Mouse (Mus musculus): ENCODE data around the gene Pcyox1. TPM values are rescaled to one million over a fixed set of nuclear protein-coding genes. Genes with fewer than 3 reads are reported as not detected.

Pcyox1 gene
- polyA plus RNA-seq, 1 experiment from 2014 or later, result 119 TPM

DNA sequence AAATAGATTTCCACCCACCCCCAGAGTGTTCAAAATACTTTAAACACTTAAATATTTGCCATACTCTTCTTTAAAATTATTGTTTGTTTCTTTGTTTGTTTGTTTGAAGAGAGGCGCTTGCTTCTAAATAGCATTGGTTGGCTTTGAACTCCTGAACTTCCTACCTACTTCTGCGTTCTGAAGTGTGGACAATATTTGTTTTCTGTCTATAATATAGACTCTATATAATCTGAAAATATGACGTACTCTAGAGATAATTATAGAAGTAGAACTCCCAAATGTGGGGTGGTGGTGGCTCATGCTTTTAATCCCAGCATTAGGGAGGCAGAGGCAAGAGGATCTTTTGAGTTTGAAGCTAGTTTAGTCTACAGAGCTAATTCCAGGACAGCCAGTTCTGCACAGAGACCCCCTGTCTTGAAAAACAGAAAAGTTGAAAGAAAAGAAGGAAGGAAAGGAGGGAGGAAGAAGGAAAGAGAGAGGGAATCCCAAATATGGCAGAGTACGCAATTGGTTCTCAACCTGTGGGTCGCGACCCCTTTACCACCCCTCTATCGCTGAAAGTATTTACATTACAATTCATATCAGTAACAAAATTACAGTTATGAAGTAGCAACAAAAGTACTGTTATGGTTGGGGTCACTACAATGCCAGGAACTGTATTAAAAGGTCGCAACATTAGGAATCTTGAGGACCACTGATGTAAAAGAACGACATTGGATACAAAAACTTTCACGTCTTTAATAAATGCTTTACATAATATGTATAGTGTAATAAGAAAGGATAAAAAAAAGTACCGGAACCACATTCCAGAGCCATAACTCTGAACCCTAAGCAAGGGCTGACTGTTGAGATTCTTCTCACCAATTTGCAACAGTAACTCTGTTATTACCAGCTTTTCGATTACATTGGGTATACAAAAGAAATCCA lies 6.0 kb upstream of the Pcyox1 start:
- H3K4me2 ChIP-seq (ENCODE audit: low read depth, low read length), result peak overlapping the region; percentile 69
- H3K27ac ChIP-seq (ENCODE audit: low read length), result no peak overlapping the region
- ATAC-seq (ENCODE audit: insufficient read depth, low FRiP score), result no peak
- H3K36me3 ChIP-seq (ENCODE audit: control insufficient read depth, insufficient read depth, low read length), result no peaks in the 10 kb centered on the region
- no peaks in the 10 kb centered on the region for H3K27me3 ChIP-seq (ENCODE audit: control insufficient read depth, insufficient read depth, low read length)
- no peak overlapping the region; the same call in 1 of the 2 replicates for H3K9ac ChIP-seq (ENCODE audit: low read length)
- no peaks in the 10 kb centered on the region for H3K9me3 ChIP-seq (replicated peaks; ENCODE audit: control insufficient read depth, low read length)
- H3K4me1 ChIP-seq (ENCODE audit: control insufficient read depth, insufficient read depth, low read length), result peaks cover 12% of the 10 kb centered on the region; the same call in 1 of the 2 replicates
- 32% methylated on average over 12 of the region's 12 CpGs for WGBS
- peak overlapping the region; percentile 87 for H3K4me3 ChIP-seq (replicated peaks; ENCODE audit: low read length)

DNA sequence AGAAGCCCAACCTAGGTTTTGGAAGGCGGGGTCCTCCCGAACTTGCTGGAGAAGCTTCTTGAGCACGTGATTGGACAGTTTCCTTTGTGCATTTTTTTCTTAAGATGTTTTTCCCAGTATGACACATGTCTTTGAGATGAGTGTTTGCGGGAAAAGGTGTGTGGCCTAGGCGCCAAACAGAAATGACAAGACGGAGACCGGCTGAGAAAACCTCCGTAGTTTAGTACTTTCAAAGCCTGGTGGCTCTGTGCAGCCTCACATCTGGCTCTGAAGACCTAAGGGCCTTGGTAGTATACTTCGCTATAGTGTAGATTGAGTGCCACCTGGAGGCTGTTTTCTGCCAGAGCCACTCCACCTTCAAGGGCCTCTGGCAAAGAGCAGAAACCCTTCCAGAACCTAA lies 4.0 kb upstream of the Pcyox1 start:
- Histone ChIP-seq H3K27ac (ENCODE audit: low read length) (peak overlapping the region; percentile 66; the same call in 1 of the 2 replicates), H3K4me1 (ENCODE audit: control insufficient read depth, insufficient read depth, low read length) (peaks cover 13% of the 10 kb centered on the region), H3K27me3 (ENCODE audit: control insufficient read depth, insufficient read depth, low read length) (no peaks in the 10 kb centered on the region), H3K4me2 (ENCODE audit: low read depth, low read length) (peak overlapping the region; percentile 49), H3K9me3 (replicated peaks; ENCODE audit: control insufficient read depth, low read length) (no peaks in the 10 kb centered on the region), H3K9ac (ENCODE audit: low read length) (0 out of 2 replicates have a peak overlapping the region, but pooled peaks have one; percentile 43), H3K4me3 (replicated peaks; ENCODE audit: low read length) (peak overlapping the region; percentile 36), H3K36me3 (ENCODE audit: control insufficient read depth, insufficient read depth, low read length) (no peaks in the 10 kb centered on the region)
- 2% methylated on average over 9 of the region's 9 CpGs for WGBS
- ATAC-seq (ENCODE audit: insufficient read depth, low FRiP score), result 0 out of 2 replicates have a peak, but pooled peaks have one; percentile 26

DNA sequence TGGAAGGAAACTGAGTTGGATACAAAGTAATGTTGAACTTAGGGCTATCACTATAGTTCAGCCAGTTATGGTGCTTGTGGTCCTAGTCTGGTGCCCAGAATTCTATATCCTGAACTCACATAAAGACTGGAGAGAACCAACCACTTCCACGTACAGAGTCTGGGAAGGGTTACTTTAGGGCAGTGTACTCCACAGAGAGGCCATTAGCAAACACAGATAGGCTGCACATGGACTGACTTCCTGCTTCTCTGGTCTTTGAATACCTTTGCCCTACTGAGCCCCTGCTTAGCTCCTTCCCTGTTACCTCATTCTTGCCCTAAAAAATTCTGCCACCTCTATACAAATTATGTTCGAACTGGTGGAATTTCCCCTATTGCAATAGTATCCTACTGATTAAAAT lies 3.0 kb upstream of the Pcyox1 start:
- Histone ChIP-seq H3K4me3 (replicated peaks; ENCODE audit: low read length) (no peak overlapping the region), H3K4me2 (ENCODE audit: low read depth, low read length) (no peak overlapping the region), H3K4me1 (ENCODE audit: control insufficient read depth, insufficient read depth, low read length) (peaks cover 23% of the 10 kb centered on the region), H3K9ac (ENCODE audit: low read length) (no peak overlapping the region), H3K27me3 (ENCODE audit: control insufficient read depth, insufficient read depth, low read length) (no peaks in the 10 kb centered on the region), H3K9me3 (replicated peaks; ENCODE audit: control insufficient read depth, low read length) (no peaks in the 10 kb centered on the region), H3K27ac (ENCODE audit: low read length) (no peak overlapping the region; the same call in 1 of the 2 replicates), H3K36me3 (ENCODE audit: control insufficient read depth, insufficient read depth, low read length) (no peaks in the 10 kb centered on the region)
- no peak for ATAC-seq (ENCODE audit: insufficient read depth, low FRiP score)
- WGBS, result 59% methylated on average over 2 of the region's 2 CpGs

DNA sequence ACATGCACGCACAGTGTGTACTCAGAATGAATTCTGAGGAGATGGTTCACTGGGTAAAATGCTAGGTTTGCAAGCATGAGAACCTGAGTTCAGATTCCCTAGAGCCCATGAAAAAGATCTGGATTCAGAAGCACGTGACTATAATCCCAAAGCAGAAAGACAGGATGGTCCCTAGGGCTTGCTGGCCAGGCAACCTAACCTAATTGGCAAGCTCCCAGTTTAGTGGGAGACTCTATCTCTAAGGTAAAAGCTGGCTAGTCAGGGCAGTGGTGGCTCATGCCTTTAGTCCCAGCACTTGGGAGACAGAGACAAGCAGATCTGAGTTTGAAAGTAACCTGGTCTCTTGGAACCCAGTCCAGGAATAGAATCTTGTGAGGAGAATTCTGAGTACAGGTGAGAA lies 2.0 kb upstream of the Pcyox1 start:
- no peaks in the 10 kb centered on the region for H3K27me3 ChIP-seq (ENCODE audit: control insufficient read depth, insufficient read depth, low read length)
- H3K9ac ChIP-seq (ENCODE audit: low read length), result no peak overlapping the region
- no peaks in the 10 kb centered on the region for H3K36me3 ChIP-seq (ENCODE audit: control insufficient read depth, insufficient read depth, low read length)
- no peak overlapping the region for H3K4me3 ChIP-seq (replicated peaks; ENCODE audit: low read length)
- H3K27ac ChIP-seq (ENCODE audit: low read length), result no peak overlapping the region
- no peak for ATAC-seq (ENCODE audit: insufficient read depth, low FRiP score)
- H3K4me2 ChIP-seq (ENCODE audit: low read depth, low read length), result no peak overlapping the region
- H3K9me3 ChIP-seq (replicated peaks; ENCODE audit: control insufficient read depth, low read length), result no peaks in the 10 kb centered on the region
- 88% methylated on average over 2 of the region's 2 CpGs for WGBS
- H3K4me1 ChIP-seq (ENCODE audit: control insufficient read depth, insufficient read depth, low read length), result peaks cover 30% of the 10 kb centered on the region

DNA sequence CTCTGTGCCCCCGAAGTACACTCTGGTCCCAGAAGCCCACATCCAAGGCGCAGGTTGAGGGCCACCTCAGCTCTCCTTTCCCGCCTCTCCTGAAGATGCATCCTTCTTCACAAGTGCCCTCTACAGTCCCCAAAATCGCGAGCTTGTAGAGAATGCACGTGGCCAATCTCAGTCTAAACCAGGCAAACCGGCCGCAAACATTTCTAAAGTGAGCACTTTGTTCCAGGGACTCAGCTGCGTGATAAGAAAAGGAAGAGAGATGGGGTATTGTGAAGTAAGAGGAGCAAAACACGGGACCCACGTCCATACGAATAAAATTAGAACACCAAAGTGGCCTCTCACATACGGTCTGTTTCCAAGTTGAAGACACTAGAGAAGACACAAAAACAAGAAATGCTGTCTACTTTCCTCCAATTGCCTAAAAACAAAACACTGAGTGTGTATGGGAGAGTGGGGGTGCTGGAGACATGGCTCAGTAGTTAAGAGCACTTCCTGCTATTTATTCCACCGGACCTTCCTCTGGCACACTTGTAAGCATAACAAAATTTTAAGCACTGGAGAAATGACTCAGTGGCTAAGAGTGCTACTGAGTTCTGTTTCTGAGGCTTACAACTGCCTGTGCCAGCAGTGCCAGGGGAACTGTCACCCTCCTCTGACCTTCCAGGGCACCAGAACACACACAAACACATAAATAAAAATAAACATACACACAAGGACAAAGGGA lies 465 bp upstream of the Pcyox1 start:
- H3K9me3 ChIP-seq (replicated peaks; ENCODE audit: control insufficient read depth, low read length), result no peaks in the 10 kb centered on the region
- peak overlapping the region; percentile 93 for H3K9ac ChIP-seq (ENCODE audit: low read length)
- peak overlapping the region; percentile 94 for H3K27ac ChIP-seq (ENCODE audit: low read length)
- 6% methylated on average over 14 of the region's 14 CpGs for WGBS
- peaks cover 30% of the 10 kb centered on the region for H3K4me1 ChIP-seq (ENCODE audit: control insufficient read depth, insufficient read depth, low read length)
- H3K36me3 ChIP-seq (ENCODE audit: control insufficient read depth, insufficient read depth, low read length), result no peaks in the 10 kb centered on the region
- H3K4me2 ChIP-seq (ENCODE audit: low read depth, low read length), result peak overlapping the region; percentile 92
- H3K27me3 ChIP-seq (ENCODE audit: control insufficient read depth, insufficient read depth, low read length), result no peaks in the 10 kb centered on the region
- H3K4me3 ChIP-seq (replicated peaks; ENCODE audit: low read length), result peak overlapping the region; percentile 99
- peak; percentile 11; the same call in 1 of the 2 replicates for ATAC-seq (ENCODE audit: insufficient read depth, low FRiP score)

DNA sequence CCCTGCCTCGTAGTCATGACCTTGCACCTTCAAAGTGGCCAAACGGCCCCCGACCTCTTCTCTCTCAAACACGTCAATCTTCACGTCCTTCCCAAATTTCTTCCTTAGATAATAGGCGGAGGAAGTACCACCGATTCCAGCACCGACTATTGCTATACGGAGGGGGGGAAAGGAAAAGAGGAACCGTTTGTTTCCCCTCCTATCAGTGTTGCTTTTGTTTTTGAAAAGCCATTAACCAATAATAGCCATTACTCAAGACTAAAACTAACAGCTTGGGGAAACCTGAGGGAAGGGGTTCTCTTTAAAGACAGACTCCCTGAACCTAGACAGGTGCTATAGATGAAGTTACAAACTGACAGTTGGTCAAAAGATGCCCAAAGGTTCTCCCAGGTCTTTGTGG lies 985 bp downstream of the Pcyox1 start:
- WGBS, result 18% methylated on average over 10 of the region's 10 CpGs
- H3K27ac ChIP-seq (ENCODE audit: low read length), result peak overlapping the region; percentile 94; the same call in 1 of the 2 replicates
- peak overlapping the region; percentile 99 for H3K4me3 ChIP-seq (replicated peaks; ENCODE audit: low read length)
- H3K4me2 ChIP-seq (ENCODE audit: low read depth, low read length), result peak overlapping the region; percentile 92
- no peaks in the 10 kb centered on the region for H3K27me3 ChIP-seq (ENCODE audit: control insufficient read depth, insufficient read depth, low read length)
- H3K4me1 ChIP-seq (ENCODE audit: control insufficient read depth, insufficient read depth, low read length), result peaks cover 29% of the 10 kb centered on the region
- ATAC-seq (ENCODE audit: insufficient read depth, low FRiP score), result no peak
- peaks cover 11% of the 10 kb centered on the region; the same call in 1 of the 2 replicates for H3K36me3 ChIP-seq (ENCODE audit: control insufficient read depth, insufficient read depth, low read length)
- H3K9me3 ChIP-seq (replicated peaks; ENCODE audit: control insufficient read depth, low read length), result no peaks in the 10 kb centered on the region
- peak overlapping the region; percentile 93 for H3K9ac ChIP-seq (ENCODE audit: low read length)

DNA sequence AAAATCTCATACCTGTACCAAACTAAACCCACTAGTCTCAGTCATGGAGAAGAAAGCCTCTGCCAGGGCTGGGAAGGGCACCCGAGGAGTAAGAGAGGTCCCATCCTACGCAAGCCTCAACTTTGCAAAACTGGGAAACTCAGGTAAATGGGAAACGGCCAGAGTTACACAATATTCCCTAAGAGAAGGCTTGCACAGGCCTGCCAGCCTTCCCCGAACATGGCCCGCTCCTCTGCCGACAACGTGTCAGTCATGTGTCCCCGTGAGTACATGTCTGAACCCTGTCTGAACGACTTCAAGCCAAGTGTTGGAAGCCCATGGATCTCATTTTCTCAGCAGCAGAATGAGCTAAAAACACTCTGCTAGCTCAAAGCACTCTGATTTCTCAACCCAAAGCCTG lies 1.9 kb downstream of the Pcyox1 start:
- Histone ChIP-seq H3K4me2 (ENCODE audit: low read depth, low read length) (peak overlapping the region; percentile 92), H3K9me3 (replicated peaks; ENCODE audit: control insufficient read depth, low read length) (no peaks in the 10 kb centered on the region), H3K4me3 (replicated peaks; ENCODE audit: low read length) (peak overlapping the region; percentile 99), H3K27me3 (ENCODE audit: control insufficient read depth, insufficient read depth, low read length) (no peaks in the 10 kb centered on the region), H3K4me1 (ENCODE audit: control insufficient read depth, insufficient read depth, low read length) (peaks cover 26% of the 10 kb centered on the region), H3K9ac (ENCODE audit: low read length) (peak overlapping the region; percentile 2; the same call in 1 of the 2 replicates), H3K36me3 (ENCODE audit: control insufficient read depth, insufficient read depth, low read length) (peaks cover 20% of the 10 kb centered on the region; the same call in 1 of the 2 replicates), H3K27ac (ENCODE audit: low read length) (peak overlapping the region; percentile 43)
- 68% methylated on average over 9 of the region's 9 CpGs for WGBS
- ATAC-seq (ENCODE audit: insufficient read depth, low FRiP score), result no peak

DNA sequence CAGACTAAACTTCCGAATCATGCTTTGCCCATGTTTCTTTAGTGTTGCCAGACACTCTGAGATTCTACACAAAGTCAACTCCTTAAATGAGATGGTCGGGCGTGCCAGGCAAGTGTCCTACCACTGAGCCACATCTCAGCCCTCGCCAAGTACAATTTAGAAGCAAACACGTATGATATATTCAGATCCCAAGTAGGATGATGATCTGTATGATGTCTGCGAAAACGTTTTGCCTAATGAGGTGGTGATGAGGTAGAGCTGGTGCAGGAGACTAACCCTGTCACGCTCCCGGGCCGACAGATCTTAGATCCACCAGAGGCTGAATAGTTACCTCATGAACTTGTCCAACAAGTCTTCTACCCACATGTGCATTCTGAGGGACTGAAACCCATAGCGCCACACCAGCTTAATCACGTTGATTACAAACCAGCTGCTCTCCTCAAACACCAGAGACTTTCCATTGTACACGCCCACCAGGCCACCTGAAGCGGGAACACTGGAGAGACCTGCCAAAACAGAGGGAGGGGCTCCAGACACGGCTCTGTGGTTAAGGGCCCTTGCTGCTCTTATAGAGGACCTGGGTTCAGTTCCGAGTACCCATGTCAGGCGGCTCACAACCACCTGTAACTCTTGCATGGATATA lies 2.8 kb downstream of the Pcyox1 start:
- H3K4me3 ChIP-seq (replicated peaks; ENCODE audit: low read length), result no peak overlapping the region
- peak overlapping the region; percentile 43 for H3K27ac ChIP-seq (ENCODE audit: low read length)
- no peaks in the 10 kb centered on the region for H3K9me3 ChIP-seq (replicated peaks; ENCODE audit: control insufficient read depth, low read length)
- H3K27me3 ChIP-seq (ENCODE audit: control insufficient read depth, insufficient read depth, low read length), result no peaks in the 10 kb centered on the region
- H3K36me3 ChIP-seq (ENCODE audit: control insufficient read depth, insufficient read depth, low read length), result peaks cover 22% of the 10 kb centered on the region; the same call in 1 of the 2 replicates
- H3K9ac ChIP-seq (ENCODE audit: low read length), result no peak overlapping the region
- no peak for ATAC-seq (ENCODE audit: insufficient read depth, low FRiP score)
- H3K4me2 ChIP-seq (ENCODE audit: low read depth, low read length), result peak overlapping the region; percentile 92; the same call in 1 of the 2 replicates
- peaks cover 26% of the 10 kb centered on the region for H3K4me1 ChIP-seq (ENCODE audit: control insufficient read depth, insufficient read depth, low read length)
- 78% methylated on average over 17 of the region's 17 CpGs for WGBS

All from stomach, embryonic 16.5 days (tissue).